Mouse (Mus musculus) gastrocnemius, postnatal 10 days (tissue): ENCODE results near the gene Itpripl2. TPM values are rescaled to one million over a fixed set of nuclear protein-coding genes. Genes with fewer than 3 reads are reported as not detected.

Source experiments
- DNase-seq: peaks from one replicate; pipeline ENCODE4 v3.0.0; 2021; ENCODE audit warnings: mixed read lengths
- total RNA-seq, 2 experiments: library from RNA; stranded (reverse); gene quantifications; 2 replicates each; pipeline ENCODE4 v1.2.3; 2021

Itpripl2 gene
- total RNA-seq, 2 experiments from 2014 or later: 21.3 to 29.2 TPM

GRCm38 (mm10) chr7:118488060-118488664 lies 3.6 kb downstream of the Itpripl2 start:
- no peak for DNase-seq

GRCm38 (mm10) chr7:118486917-118487316 lies 4.9 kb downstream of the Itpripl2 start:
- DNase-seq: no peak

GRCm38 (mm10) chr7:118483996-118484395 lies 7.8 kb downstream of the Itpripl2 start:
- DNase-seq: no peak

GRCm38 (mm10) chr7:118482001-118482400 lies 9.8 kb downstream of the Itpripl2 start:
- DNase-seq: no peak

- no peak for DNase-seq
Measured at GRCm38 (mm10) chr7:118481047-118481810, 10.5 kb downstream of the Itpripl2 start.

- DNase-seq: no peak
Measured at GRCm38 (mm10) chr7:118480160-118480709, 11.5 kb downstream of the Itpripl2 start.

- peak; percentile 59 for DNase-seq
Measured at GRCm38 (mm10) chr7:118478835-118479312, 12.9 kb downstream of the Itpripl2 start.

GRCm38 (mm10) chr7:118476428-118476827 lies 15.3 kb downstream of the Itpripl2 start:
- no peak for DNase-seq

GRCm38 (mm10) chr7:118475008-118475705 lies 16.6 kb downstream of the Itpripl2 start:
- peak; percentile 52 for DNase-seq

- no peak for DNase-seq
Measured at GRCm38 (mm10) chr7:118472886-118473285, 18.9 kb downstream of the Itpripl2 start.

- no peak for DNase-seq
Measured at GRCm38 (mm10) chr7:118468060-118468459, 23.7 kb downstream of the Itpripl2 start.

- no peak for DNase-seq
Measured at GRCm38 (mm10) chr7:118464432-118464831, 27.3 kb downstream of the Itpripl2 start.

GRCm38 (mm10) chr7:118462818-118463762 lies 28.7 kb downstream of the Itpripl2 start:
- no peak for DNase-seq

GRCm38 (mm10) chr7:118461400-118462136 lies 30.2 kb downstream of the Itpripl2 start:
- DNase-seq: no peak

- DNase-seq: no peak
Measured at GRCm38 (mm10) chr7:118453722-118454121, 38.1 kb downstream of the Itpripl2 start.

GRCm38 (mm10) chr7:118452940-118453339 lies 38.8 kb downstream of the Itpripl2 start:
- DNase-seq: no peak

GRCm38 (mm10) chr7:118448134-118448967 lies 43.4 kb downstream of the Itpripl2 start, which contains the start of gene Syt17:
TSS of gene Syt17 (minus strand) at chr7:118448222.
- DNase-seq: peak; percentile 80

GRCm38 (mm10) chr7:118447291-118448133 lies 44.3 kb downstream of the Itpripl2 start:
- peak; percentile 64 for DNase-seq
